Mouse (Mus musculus): ENCODE data around the gene Fancg. TPM values are rescaled to one million over a fixed set of nuclear protein-coding genes. Genes with fewer than 3 reads are reported as not detected.
A peak's percentile ranks its signal among the peaks of the same experiment; 100 is the strongest.

The Fancg gene
- polyA plus RNA-seq, 1 experiment from 2014 or later: 20.5 TPM

- ATAC-seq (ENCODE audit: low FRiP score): peak; percentile 79
- WGBS: 12% methylated on average over 7 of the region's 7 CpGs
- Histone ChIP-seq H3K27me3 (no peaks in the 10 kb centered on the region), H3K4me1 (peaks cover 49% of the 10 kb centered on the region), H3K9ac (peak overlapping the region; percentile 75), H3K4me3 (peak overlapping the region; percentile 55), H3K27ac (peak overlapping the region; percentile 96), H3K9me3 (replicated peaks) (no peaks in the 10 kb centered on the region), H3K4me2 (replicated peaks) (peak overlapping the region; percentile 71), H3K36me3 (no peaks in the 10 kb centered on the region)
These were observed 33.5 kb upstream of the Fancg start for GRCm38 (mm10) chr4:43043644-43044357.

GRCm38 (mm10) chr4:43040881-43041547, 30.7 kb upstream of the Fancg start:
- no peaks in the 10 kb centered on the region for H3K27me3 ChIP-seq
- H3K9ac ChIP-seq: no peak overlapping the region; the same call in 1 of the 2 replicates
- 65% methylated on average over 9 of the region's 9 CpGs for WGBS
- peaks cover 11% of the 10 kb centered on the region for H3K36me3 ChIP-seq
- H3K4me2 ChIP-seq (replicated peaks): peak overlapping the region; percentile 83; the same call in 1 of the 2 replicates
- peak overlapping the region; percentile 64 for H3K27ac ChIP-seq
- H3K9me3 ChIP-seq (replicated peaks): no peaks in the 10 kb centered on the region
- no peak overlapping the region for H3K4me3 ChIP-seq
- peaks cover 50% of the 10 kb centered on the region for H3K4me1 ChIP-seq
- ATAC-seq (ENCODE audit: low FRiP score): no peak

GRCm38 (mm10) chr4:43040114-43040572, 29.8 kb upstream of the Fancg start:
- H3K4me2 ChIP-seq (replicated peaks): peak overlapping the region; percentile 83
- no peaks in the 10 kb centered on the region for H3K9me3 ChIP-seq (replicated peaks)
- peaks cover 20% of the 10 kb centered on the region for H3K36me3 ChIP-seq
- peak overlapping the region; percentile 67 for H3K4me3 ChIP-seq
- peak; percentile 95 for ATAC-seq (ENCODE audit: low FRiP score)
- WGBS: 0% methylated on average over 24 of the region's 25 CpGs
- H3K27ac ChIP-seq: peak overlapping the region; percentile 78
- no peaks in the 10 kb centered on the region for H3K27me3 ChIP-seq
- H3K9ac ChIP-seq: peak overlapping the region; percentile 87
- peaks cover 47% of the 10 kb centered on the region for H3K4me1 ChIP-seq

- Histone ChIP-seq H3K4me1 (peaks cover 42% of the 10 kb centered on the region), H3K9me3 (replicated peaks) (no peaks in the 10 kb centered on the region), H3K4me2 (replicated peaks) (peak overlapping the region; percentile 83), H3K27me3 (no peaks in the 10 kb centered on the region), H3K9ac (peak overlapping the region; percentile 87), H3K36me3 (peaks cover 24% of the 10 kb centered on the region), H3K27ac (peak overlapping the region; percentile 78), H3K4me3 (peak overlapping the region; percentile 67)
- whole genome bisulfite sequencing: 4% methylated on average over 11 of the region's 11 CpGs
- no peak; the same call in 1 of the 2 replicates for ATAC-seq (ENCODE audit: low FRiP score)
These were observed 29.3 kb upstream of the Fancg start for GRCm38 (mm10) chr4:43039609-43040008.

- peak overlapping the region; percentile 87 for H3K9ac ChIP-seq
- no peak for ATAC-seq (ENCODE audit: low FRiP score)
- no peaks in the 10 kb centered on the region for H3K9me3 ChIP-seq (replicated peaks)
- peak overlapping the region; percentile 78; the same call in 1 of the 2 replicates for H3K27ac ChIP-seq
- WGBS: 64% methylated on average over 15 of the region's 15 CpGs
- H3K4me3 ChIP-seq: peak overlapping the region; percentile 67
- peaks cover 34% of the 10 kb centered on the region for H3K4me1 ChIP-seq
- H3K4me2 ChIP-seq (replicated peaks): peak overlapping the region; percentile 83
- no peaks in the 10 kb centered on the region for H3K27me3 ChIP-seq
- peaks cover 32% of the 10 kb centered on the region for H3K36me3 ChIP-seq
These were observed 28.5 kb upstream of the Fancg start for GRCm38 (mm10) chr4:43038567-43039495.

- Histone ChIP-seq H3K9ac (no peak overlapping the region), H3K36me3 (peaks cover 40% of the 10 kb centered on the region), H3K4me1 (peaks cover 28% of the 10 kb centered on the region), H3K9me3 (replicated peaks) (no peaks in the 10 kb centered on the region), H3K27me3 (no peaks in the 10 kb centered on the region), H3K4me2 (replicated peaks) (peak overlapping the region; percentile 83), H3K27ac (no peak overlapping the region), H3K4me3 (no peak overlapping the region)
- WGBS: 73% methylated on average over 4 of the region's 4 CpGs
- no peak for ATAC-seq (ENCODE audit: low FRiP score)
These were observed 27.7 kb upstream of the Fancg start for GRCm38 (mm10) chr4:43037860-43038566.

- H3K9me3 ChIP-seq (replicated peaks): no peaks in the 10 kb centered on the region
- ATAC-seq (ENCODE audit: low FRiP score): no peak
- H3K27ac ChIP-seq: no peak overlapping the region
- peaks cover 40% of the 10 kb centered on the region for H3K4me1 ChIP-seq
- no peaks in the 10 kb centered on the region for H3K27me3 ChIP-seq
- H3K4me3 ChIP-seq: no peak overlapping the region
- H3K4me2 ChIP-seq (replicated peaks): no peak overlapping the region
- no peak overlapping the region for H3K9ac ChIP-seq
- 88% methylated on average over 10 of the region's 10 CpGs for WGBS
- H3K36me3 ChIP-seq: peaks cover 45% of the 10 kb centered on the region
These were observed 26.1 kb upstream of the Fancg start for GRCm38 (mm10) chr4:43036356-43036755.

- WGBS: 94% methylated on average over 6 of the region's 6 CpGs
- H3K27ac ChIP-seq: no peak overlapping the region
- no peak overlapping the region for H3K4me3 ChIP-seq
- H3K36me3 ChIP-seq: peaks cover 45% of the 10 kb centered on the region
- peaks cover 39% of the 10 kb centered on the region for H3K4me1 ChIP-seq
- no peak for ATAC-seq (ENCODE audit: low FRiP score)
- H3K9ac ChIP-seq: no peak overlapping the region
- no peaks in the 10 kb centered on the region for H3K9me3 ChIP-seq (replicated peaks)
- H3K4me2 ChIP-seq (replicated peaks): no peak overlapping the region
- H3K27me3 ChIP-seq: no peaks in the 10 kb centered on the region
These were observed 25.5 kb upstream of the Fancg start for GRCm38 (mm10) chr4:43035851-43036250.

- Histone ChIP-seq H3K27me3 (no peaks in the 10 kb centered on the region), H3K9me3 (replicated peaks) (no peaks in the 10 kb centered on the region), H3K27ac (no peak overlapping the region), H3K9ac (no peak overlapping the region), H3K4me1 (peaks cover 33% of the 10 kb centered on the region), H3K4me3 (no peak overlapping the region), H3K36me3 (peaks cover 61% of the 10 kb centered on the region), H3K4me2 (replicated peaks) (no peak overlapping the region)
- WGBS: 88% methylated on average over 14 of the region's 14 CpGs
- no peak for ATAC-seq (ENCODE audit: low FRiP score)
These were observed 23.2 kb upstream of the Fancg start for GRCm38 (mm10) chr4:43033481-43033880.

- 100% methylated on average over 1 of the region's 1 CpGs for WGBS
- H3K4me1 ChIP-seq: peaks cover 27% of the 10 kb centered on the region
- no peak overlapping the region for H3K9ac ChIP-seq
- H3K4me2 ChIP-seq (replicated peaks): no peak overlapping the region
- ATAC-seq (ENCODE audit: low FRiP score): no peak
- H3K27ac ChIP-seq: peak overlapping the region; percentile 92
- H3K4me3 ChIP-seq: no peak overlapping the region
- H3K9me3 ChIP-seq (replicated peaks): no peaks in the 10 kb centered on the region
- H3K36me3 ChIP-seq: peaks cover 70% of the 10 kb centered on the region
- H3K27me3 ChIP-seq: no peaks in the 10 kb centered on the region
These were observed 22.2 kb upstream of the Fancg start for GRCm38 (mm10) chr4:43032501-43032900.

- Histone ChIP-seq H3K27me3 (no peaks in the 10 kb centered on the region), H3K27ac (peak within 1 kb of the TSS; percentile 92), H3K36me3 (peaks cover 73% of the 10 kb centered on the region)
These were observed 21.1 kb upstream of the Fancg start, which contains the start of gene Stoml2 for GRCm38 (mm10) chr4:43031237-43031995. TSS of gene Stoml2 (minus strand) at chr4:43031710.

More at GRCm38 (mm10) chr4:43031237-43031995, 21.1 kb upstream of the Fancg start, which contains the start of gene Stoml2:
- peak; percentile 96 for ATAC-seq (ENCODE audit: low FRiP score)
- 1% methylated on average over 38 of the region's 38 CpGs for WGBS
- peak within 1 kb of the TSS; percentile 73 for H3K4me3 ChIP-seq
- H3K9me3 ChIP-seq (replicated peaks): no peaks in the 10 kb centered on the region
- peak within 1 kb of the TSS; percentile 92 for H3K9ac ChIP-seq
- H3K4me2 ChIP-seq (replicated peaks): peak within 1 kb of the TSS; percentile 84
- H3K4me1 ChIP-seq: peaks cover 22% of the 10 kb centered on the region
